Mouse (Mus musculus): ENCODE data around the gene Dhrs7.

GRCm38 (mm10) chr12:72682511-72683282 is 18.0 kb upstream of the Dhrs7 start:
- TF ChIP-seq CTCF (IDR thresholded peaks at IDR 0.05; ENCODE audit: low read depth): no peak
- TF ChIP-seq EP300 (IDR thresholded peaks at IDR 0.05; ENCODE audit: low read depth): peak; percentile 29; the same call in 1 of the 2 replicates

All from liver, postnatal 0 days (tissue).